Mouse (Mus musculus) myocyte (in vitro differentiated cells): Measurements from ENCODE around the gene Rybp. TPM values are rescaled to one million over a fixed set of nuclear protein-coding genes. Genes with fewer than 3 reads are reported as not detected.

ENCODE experiments used
- H3K27me3 ChIP-seq: one replicate; pipeline ENCODE4 v1.6.1; 2011; ENCODE audit not compliant: control insufficient read depth, insufficient read depth, insufficient read length
- H3K36me3 ChIP-seq: one replicate; pipeline ENCODE4 v1.6.1; 2011; ENCODE audit not compliant: control insufficient read depth, insufficient read depth
- H3K4me2 ChIP-seq: one replicate; pipeline ENCODE4 v1.6.1; 2011; ENCODE audit warnings: low read depth, control low read depth
- H3K4me3 ChIP-seq: one replicate; pipeline ENCODE4 v1.5.1; 2011; ENCODE audit warnings: mild to moderate bottlenecking, control low read depth, moderate library complexity
- H3K79me2 ChIP-seq: one replicate; pipeline ENCODE4 v1.6.1; 2011; ENCODE audit not compliant: control insufficient read depth, insufficient read depth
- H3ac ChIP-seq: one replicate; pipeline ENCODE4 v1.6.1; 2011; ENCODE audit not compliant: control insufficient read depth, insufficient read length
- CEBPB ChIP-seq: IDR thresholded peaks from 2 replicates; pipeline ENCODE4 v1.6.1; 2011; ENCODE audit warnings: mild to moderate bottlenecking, moderate library complexity; ENCODE audit not compliant: poor library complexity, insufficient read depth, severe bottlenecking
- E2F4 ChIP-seq: IDR thresholded peaks from one replicate; pipeline ENCODE4 v1.6.1; 2011; ENCODE audit warnings: mild to moderate bottlenecking, control low read depth, moderate library complexity; ENCODE audit not compliant: insufficient read depth
- MAX ChIP-seq: IDR thresholded peaks from one replicate; pipeline ENCODE4 v1.6.1; 2011; ENCODE audit warnings: low read depth, mild to moderate bottlenecking, control low read depth
- MYOD1 ChIP-seq, 3 experiments: IDR thresholded peaks; one replicate each; pipeline ENCODE4 v1.6.1; 2011; ENCODE audit warnings: control low read depth in 2 of 3, low read depth in 2 of 3, mild to moderate bottlenecking in 2 of 3, moderate library complexity in 1 of 3; ENCODE audit not compliant: insufficient read length in 2 of 3, control insufficient read depth in 1 of 3
- MYOG ChIP-seq, 3 experiments: IDR thresholded peaks; one replicate each; pipeline ENCODE4 v1.6.1; 2011; ENCODE audit warnings: control low read depth in 2 of 3, low read depth in 2 of 3, mild to moderate bottlenecking in 2 of 3; ENCODE audit not compliant: insufficient read length in 2 of 3, control insufficient read depth in 1 of 3, insufficient read depth in 1 of 3
- POLR2A ChIP-seq: IDR thresholded peaks from one replicate; pipeline ENCODE4 v1.6.1; 2011; ENCODE audit warnings: low read depth, mild to moderate bottlenecking, control low read depth, moderate library complexity; ENCODE audit not compliant: insufficient read length
- POLR2AphosphoS2 ChIP-seq: IDR thresholded peaks from one replicate; pipeline ENCODE4 v1.6.1; 2011; ENCODE audit warnings: low read depth, control low read depth; ENCODE audit not compliant: insufficient read length
- REST ChIP-seq: IDR thresholded peaks from one replicate; pipeline ENCODE4 v1.6.1; 2011; ENCODE audit warnings: mild to moderate bottlenecking, control low read depth, moderate library complexity; ENCODE audit not compliant: insufficient read depth, insufficient read length
- SRF ChIP-seq: IDR thresholded peaks from one replicate; pipeline ENCODE4 v1.6.1; 2011; ENCODE audit warnings: low read depth; ENCODE audit not compliant: control insufficient read depth, insufficient read length
- TCF12 ChIP-seq: IDR thresholded peaks from one replicate; pipeline ENCODE4 v1.6.1; 2011; ENCODE audit warnings: mild to moderate bottlenecking, control low read depth; ENCODE audit not compliant: poor library complexity, insufficient read depth, severe bottlenecking
- TCF3 ChIP-seq: IDR thresholded peaks from one replicate; pipeline ENCODE4 v1.6.1; 2011; ENCODE audit warnings: low read depth, control low read depth; ENCODE audit not compliant: insufficient read length
- USF1 ChIP-seq: IDR thresholded peaks from one replicate; pipeline ENCODE4 v1.6.1; 2011; ENCODE audit warnings: low read depth, mild to moderate bottlenecking, control low read depth, moderate library complexity
- polyA plus RNA-seq: library from polyadenylated mRNA; unstranded; fragments of >200 nt; fragmentation: generic; extraction: Trizol; gene quantifications from one replicate; pipeline ENCODE4 v1.2.1, GENCODE M21; 2012; ENCODE audit warnings: missing spikeins

Gene Rybp
- polyA plus RNA-seq, 1 experiment = 9.5 TPM

GRCm38 (mm10) chr6:100322561-100322960 lies 35.3 kb upstream of the Rybp start:
- TF ChIP-seq POLR2AphosphoS2 (no peak), MYOG (IDR thresholded peaks at IDR 0.05; ENCODE audit: control insufficient read depth in 1 of 3, insufficient read depth in 1 of 3, insufficient read length in 2 of 3, low read depth in 2 of 3) (no peak), MYOD1 (IDR thresholded peaks at IDR 0.05; ENCODE audit: control insufficient read depth in 1 of 3, insufficient read length in 2 of 3, low read depth in 2 of 3) (no peak), TCF3 (no peak), SRF (no peak), TCF12 (no peak), MAX (no peak), CEBPB (no peak), POLR2A (no peak), REST (no peak)
- Histone ChIP-seq H3K79me2 (no peaks in the 10 kb centered on the region), H3K4me2 (no peak overlapping the region), H3K27me3 (peaks cover 11% of the 10 kb centered on the region), H3K4me3 (no peak overlapping the region), H3K36me3 (no peaks in the 10 kb centered on the region), H3ac (no peak overlapping the region)

DNA sequence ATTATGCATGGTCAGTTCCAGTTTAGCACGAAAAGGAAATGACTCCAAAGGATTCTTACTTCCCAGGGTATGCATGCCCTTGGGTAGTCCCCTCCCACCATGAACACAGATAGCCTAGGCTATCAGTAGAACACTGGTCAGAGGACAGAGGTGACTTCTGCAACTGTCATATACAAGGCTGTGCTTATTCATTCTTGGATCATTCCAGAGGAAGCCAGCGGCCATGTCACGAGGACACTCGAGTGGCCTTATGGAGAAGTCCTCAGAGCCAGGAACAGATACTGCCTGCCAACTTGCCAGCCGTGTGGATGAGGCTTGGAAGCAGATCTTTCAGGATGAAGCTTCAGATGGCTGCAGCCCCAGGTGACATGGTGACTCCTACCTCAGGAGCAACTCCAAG lies 34.9 kb upstream of the Rybp start:
- TF ChIP-seq E2F4 (no peak), USF1 (no peak), TCF3 (no peak), MYOD1 (IDR thresholded peaks at IDR 0.05; ENCODE audit: control insufficient read depth in 1 of 3, insufficient read length in 2 of 3, low read depth in 2 of 3) (no peak), REST (no peak), POLR2AphosphoS2 (no peak), POLR2A (no peak), CEBPB (no peak), SRF (no peak), TCF12 (no peak)
- Histone ChIP-seq H3K27me3 (peaks cover 11% of the 10 kb centered on the region), H3K4me2 (no peak overlapping the region), H3K79me2 (no peaks in the 10 kb centered on the region), H3K36me3 (no peaks in the 10 kb centered on the region), H3K4me3 (no peak overlapping the region), H3ac (no peak overlapping the region)

DNA sequence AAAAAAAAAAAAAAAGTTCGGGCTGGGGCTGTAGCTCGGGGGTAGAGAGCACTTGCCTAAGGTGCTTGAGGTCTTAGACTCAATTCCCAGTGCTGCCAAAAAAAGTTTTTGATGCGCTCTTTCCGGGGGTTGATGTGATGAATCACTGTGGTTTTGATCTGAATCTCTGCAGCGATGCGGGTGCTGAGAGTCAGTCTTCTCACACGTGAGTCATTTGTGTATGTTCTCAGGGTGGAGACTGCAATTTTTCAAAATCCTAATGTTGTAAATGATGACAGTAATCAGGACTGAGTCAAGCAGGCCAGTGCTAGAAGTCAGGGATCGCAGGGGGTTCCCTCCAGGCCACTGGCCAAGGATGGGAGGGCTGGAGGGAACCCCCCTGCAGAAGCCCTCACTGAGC lies 26.9 kb upstream of the Rybp start:
- H3K4me3 ChIP-seq = no peak overlapping the region
- no peaks in the 10 kb centered on the region for H3K36me3 ChIP-seq
- peak overlapping the region; percentile 49 for H3K4me2 ChIP-seq
- no peaks in the 10 kb centered on the region for H3K79me2 ChIP-seq
- TF ChIP-seq MYOD1 (IDR thresholded peaks at IDR 0.05; ENCODE audit: control insufficient read depth in 1 of 3, insufficient read length in 2 of 3, low read depth in 2 of 3) = no peak
- TF ChIP-seq USF1 = no peak
- no peak for TF ChIP-seq POLR2AphosphoS2
- no peak for TF ChIP-seq E2F4
- no peak for TF ChIP-seq TCF12
- TF ChIP-seq MYOG (IDR thresholded peaks at IDR 0.05; ENCODE audit: control insufficient read depth in 1 of 3, insufficient read depth in 1 of 3, insufficient read length in 2 of 3, low read depth in 2 of 3) = no peak
- no peak for TF ChIP-seq TCF3
- TF ChIP-seq SRF = no peak
- TF ChIP-seq REST = no peak
- no peak for TF ChIP-seq POLR2A
- no peak for TF ChIP-seq MAX
- no peak for TF ChIP-seq CEBPB
- peaks cover 7% of the 10 kb centered on the region for H3K27me3 ChIP-seq
- no peak overlapping the region for H3ac ChIP-seq

- H3K27me3 ChIP-seq = peaks cover 8% of the 10 kb centered on the region
- H3K4me3 ChIP-seq = no peak overlapping the region
- no peak overlapping the region for H3ac ChIP-seq
- H3K4me2 ChIP-seq = no peak overlapping the region
- TF ChIP-seq SRF (no peak), MYOD1 (IDR thresholded peaks at IDR 0.05; ENCODE audit: control insufficient read depth in 1 of 3, insufficient read length in 2 of 3, low read depth in 2 of 3) (no peak), TCF3 (no peak), POLR2AphosphoS2 (no peak), POLR2A (no peak), REST (no peak), USF1 (no peak), TCF12 (no peak), E2F4 (no peak), CEBPB (no peak)
- H3K79me2 ChIP-seq = no peaks in the 10 kb centered on the region
- H3K36me3 ChIP-seq = no peaks in the 10 kb centered on the region
These were observed 23.9 kb upstream of the Rybp start for GRCm38 (mm10) chr6:100311167-100311566.

DNA sequence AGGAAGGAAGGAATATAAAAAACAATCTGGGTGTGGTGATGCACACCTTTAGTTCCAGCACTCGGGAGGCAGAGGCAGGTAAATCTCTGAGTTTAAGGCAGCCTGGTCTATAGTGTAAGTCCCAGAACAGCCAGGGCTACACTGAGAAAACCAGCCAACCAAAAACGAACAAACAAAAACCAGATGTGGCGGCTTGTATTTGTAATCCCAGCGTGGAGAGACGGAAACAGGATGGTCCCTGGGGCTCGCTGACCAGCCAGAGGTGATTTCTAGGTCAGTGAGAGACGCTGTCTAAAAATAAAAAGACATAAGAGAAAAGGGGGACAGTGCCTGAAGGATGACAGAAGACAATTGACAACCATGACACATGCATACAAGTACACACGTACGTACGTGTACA lies 17.5 kb upstream of the Rybp start:
- H3K79me2 ChIP-seq = no peaks in the 10 kb centered on the region
- no peaks in the 10 kb centered on the region for H3K36me3 ChIP-seq
- H3K4me3 ChIP-seq = no peak overlapping the region
- H3ac ChIP-seq = no peak overlapping the region
- no peak for TF ChIP-seq CEBPB
- TF ChIP-seq MYOD1 (IDR thresholded peaks at IDR 0.05; ENCODE audit: control insufficient read depth in 1 of 3, insufficient read length in 2 of 3, low read depth in 2 of 3) = no peak
- no peak for TF ChIP-seq POLR2AphosphoS2
- no peak for TF ChIP-seq SRF
- TF ChIP-seq POLR2A = no peak
- no peak for TF ChIP-seq REST
- TF ChIP-seq USF1 = no peak
- TF ChIP-seq TCF12 = no peak
- TF ChIP-seq MYOG (IDR thresholded peaks at IDR 0.05; ENCODE audit: control insufficient read depth in 1 of 3, insufficient read depth in 1 of 3, insufficient read length in 2 of 3, low read depth in 2 of 3) = no peak
- no peak for TF ChIP-seq TCF3
- TF ChIP-seq MAX = no peak
- no peak for TF ChIP-seq E2F4
- H3K4me2 ChIP-seq = no peak overlapping the region
- peaks cover 16% of the 10 kb centered on the region for H3K27me3 ChIP-seq
